Mouse (Mus musculus): ENCODE results near the gene Dynlt3. TPM values are rescaled to one million over a fixed set of nuclear protein-coding genes. Genes with fewer than 3 reads are reported as not detected.

Gene Dynlt3
- polyA plus RNA-seq, 1 experiment from 2014 or later, result 22.6 TPM

Other genes starting within 250 kb of the Dynlt3 start
- gene Cybb, start 175.2 kb downstream of the Dynlt3 start, polyA plus RNA-seq (2014; fragmentation: Nextera tagmentation; extraction: Ambion mirVana), result 1.1 and 1.4 TPM in 2 replicates
- gene H2al1o, start 90.6 kb downstream of the Dynlt3 start, polyA plus RNA-seq (2014; fragmentation: Nextera tagmentation; extraction: Ambion mirVana), result not detected in 2 replicates
- not detected in 2 replicates for gene Hypm, start 183.9 kb upstream of the Dynlt3 start, polyA plus RNA-seq (2014; fragmentation: Nextera tagmentation; extraction: Ambion mirVana)
- gene H2al3, start 186.7 kb upstream of the Dynlt3 start, polyA plus RNA-seq (2014; fragmentation: Nextera tagmentation; extraction: Ambion mirVana), result not detected in 2 replicates
- 0.34 and 0.61 TPM in 2 replicates for gene Sytl5, start 222.6 kb upstream of the Dynlt3 start, polyA plus RNA-seq (2014; fragmentation: Nextera tagmentation; extraction: Ambion mirVana)